Mouse (Mus musculus): ENCODE data around the gene Spg20.

Spg20 gene

GRCm38 (mm10) chr3:55147156-55147555, 35.2 kb downstream of the Spg20 start:
- no peak for DNase-seq (ENCODE audit: extremely low spot score, low spot score)

GRCm38 (mm10) chr3:55148091-55148490, 36.2 kb downstream of the Spg20 start:
- no peak for DNase-seq (ENCODE audit: extremely low spot score, low spot score)

GRCm38 (mm10) chr3:55151656-55152433, 39.9 kb downstream of the Spg20 start:
- DNase-seq (ENCODE audit: extremely low spot score, low spot score): peak; percentile 44

- DNase-seq (ENCODE audit: extremely low spot score, low spot score): no peak
Observed at GRCm38 (mm10) chr3:55152673-55153334, 40.9 kb downstream of the Spg20 start.

GRCm38 (mm10) chr3:55154163-55154562, 42.3 kb downstream of the Spg20 start:
- DNase-seq (ENCODE audit: extremely low spot score, low spot score): no peak

- no peak for DNase-seq (ENCODE audit: extremely low spot score, low spot score)
Observed at GRCm38 (mm10) chr3:55157413-55157812, 45.5 kb downstream of the Spg20 start.

GRCm38 (mm10) chr3:55161144-55161543, 49.2 kb downstream of the Spg20 start:
- DNase-seq (ENCODE audit: extremely low spot score, low spot score): no peak

GRCm38 (mm10) chr3:55163510-55163909, 51.6 kb downstream of the Spg20 start:
- no peak for DNase-seq (ENCODE audit: extremely low spot score, low spot score)

- no peak for DNase-seq (ENCODE audit: extremely low spot score, low spot score)
Observed at GRCm38 (mm10) chr3:55172478-55172877, 60.6 kb downstream of the Spg20 start.

GRCm38 (mm10) chr3:55177271-55177670, 65.4 kb downstream of the Spg20 start:
- no peak for DNase-seq (ENCODE audit: extremely low spot score, low spot score)

GRCm38 (mm10) chr3:55181766-55182165, 69.9 kb downstream of the Spg20 start, which contains the start of gene Sohlh2:
Gene Sohlh2, plus strand, starts transcription at chr3:55182028.
- no peak for DNase-seq (ENCODE audit: extremely low spot score, low spot score)

Measured in neural tube, embryonic 10.5 days (tissue).